In the genomic region with DNA sequence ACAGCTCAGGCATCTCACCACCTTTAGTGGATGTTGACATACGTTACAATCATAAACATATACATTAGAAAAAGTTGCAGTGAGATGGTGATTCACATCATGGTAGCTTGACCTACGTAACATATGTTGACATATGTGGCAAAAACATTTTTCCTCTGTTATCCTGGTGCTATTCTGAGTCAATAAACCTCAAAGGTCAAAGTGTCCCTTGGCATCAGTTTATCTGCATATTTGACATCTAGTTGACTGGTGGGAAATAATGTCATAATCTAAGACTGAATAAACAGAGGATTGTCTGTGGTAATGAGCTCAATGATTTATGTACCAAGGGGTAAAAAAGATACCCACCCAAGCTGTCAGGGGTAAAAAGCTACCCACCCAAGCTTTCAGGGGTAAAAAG, we compare ENCODE assay signal across 15 mouse cellular contexts.
"Had no signal": no experiment of that assay in that cellular context is flagged by ENCODE, and none has a peak within 500 bp of the region (broad histone marks: within the 10 kb centered on the region; RNA-seq: fewer than 3 reads in every experiment).

No protein-coding gene starts in this region.

- DNase-seq: liver; lung, adult 2 months; lung, postnatal 14 days; lung, postnatal 4 days; midbrain, embryonic 14.5 days; thymus, adult 2 months; thymus, postnatal 14 days; thymus, postnatal 4 days had no signal

- H3K36me3 ChIP-seq: limb, embryonic 10.5 days; limb, embryonic 13.5 days; liver, embryonic 15.5 days had no signal

- H3K4me1 ChIP-seq: limb, embryonic 10.5 days; limb, embryonic 13.5 days; liver, embryonic 15.5 days had no signal

- H3K27ac ChIP-seq: layer of hippocampus, adult 2 months; limb, embryonic 10.5 days; limb, embryonic 13.5 days; liver, embryonic 15.5 days; stomach, postnatal 0 days had no signal

- H3K4me3 ChIP-seq: layer of hippocampus, adult 2 months; limb, embryonic 10.5 days; limb, embryonic 13.5 days; liver, embryonic 15.5 days had no signal

- H3K4me2 ChIP-seq: limb, embryonic 13.5 days; liver, embryonic 15.5 days; midbrain, embryonic 11.5 days had no signal

- ATAC-seq: hindbrain, embryonic 16.5 days had no signal

- H3K9me3 ChIP-seq: limb, embryonic 10.5 days; limb, embryonic 13.5 days; liver, embryonic 15.5 days had no signal

- H3K9ac ChIP-seq: limb, embryonic 13.5 days; liver, embryonic 15.5 days had no signal

- H3K27me3 ChIP-seq: limb, embryonic 13.5 days; liver, embryonic 15.5 days had no signal
